Mouse (Mus musculus) left cerebral cortex, adult 2 months (tissue): ENCODE measurements at regions not wholly inside any gene's neighbourhood (a gene's known extent, or its start where the extent isn't known, plus 50 kb on each side); places are given as distances from the start of the nearest gene placed in this dataset.
A peak's percentile ranks its signal among the peaks of the same experiment; 100 is the strongest.
"Not testable (repeated sequence)": the region's sequence is repeated elsewhere in the genome, so short reads cannot be mapped to it uniquely, and the experiment has no call there.

Source experiments
- DNase-seq, 2 experiments: peaks; one replicate each; pipeline ENCODE4 v3.0.0; 2021 to 2022; ENCODE audit warnings: low spot score in 2 of 2, mixed read lengths in 1 of 2; ENCODE audit errors: extremely low spot score in 1 of 2
- H3K27ac ChIP-seq: fragments of 200-600 bp; 2 replicates; pipeline ENCODE4 v1.8.1; 2022
- H3K4me3 ChIP-seq: fragments of 200-600 bp; 2 replicates; pipeline ENCODE4 v1.8.1; 2022
- CTCF ChIP-seq: fragments of 200-600 bp; IDR thresholded peaks from 2 replicates; pipeline ENCODE4 v1.8.1; 2022; ENCODE audit warnings: antibody characterized with exemption, mild to moderate bottlenecking, moderate library complexity
- intact Hi-C: fragments of 180-260 bp; cut with DNase I; formaldehyde crosslinking; loops from one replicate; pipeline ENCODE4 v1.15.1; 2025

DNA sequence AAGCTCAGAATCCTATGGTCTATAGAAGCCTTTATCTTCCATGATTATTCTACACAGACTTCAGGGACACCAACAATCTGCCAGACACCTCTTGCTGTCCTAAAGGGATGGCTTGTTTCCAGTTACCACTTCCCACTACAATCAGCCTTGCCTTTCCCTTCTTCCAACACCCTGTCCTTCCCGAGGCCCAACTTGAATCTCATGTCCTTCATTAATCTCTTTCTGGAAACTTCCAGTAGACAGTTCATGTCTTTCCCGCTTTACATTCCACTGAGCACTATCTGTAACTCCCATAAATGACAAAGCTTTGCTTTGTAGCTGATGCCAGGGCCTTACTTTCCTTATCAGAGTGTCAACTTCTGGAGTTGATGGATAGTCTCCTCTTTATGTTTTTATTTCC is 138.5 kb downstream of the Rdh14 start:
- DNase-seq, result no peak
- Histone ChIP-seq H3K27ac (no peak overlapping the region), H3K4me3 (no peak overlapping the region)
- intact Hi-C loops, result no loop called here
- no peak for TF ChIP-seq CTCF

DNA sequence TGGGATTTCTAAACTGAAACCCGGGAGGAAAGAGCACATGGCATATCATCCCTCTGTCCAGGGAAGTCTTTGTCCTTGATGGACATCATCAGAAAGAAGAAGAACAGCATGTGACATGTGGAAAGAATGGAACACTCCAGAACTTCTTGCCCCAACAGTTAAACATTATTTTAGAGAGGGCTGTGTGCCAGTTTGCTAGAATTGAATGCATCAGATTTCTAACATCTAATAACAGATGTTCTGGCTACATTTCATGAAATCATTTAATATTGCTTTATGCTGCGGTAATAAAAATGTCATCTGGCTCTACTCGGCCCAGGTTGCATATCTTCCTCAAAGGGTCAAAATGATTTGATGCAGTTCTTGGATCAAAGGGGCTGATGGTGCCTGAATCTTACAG is 140.4 kb downstream of the Rdh14 start:
- no peak for DNase-seq
- intact Hi-C loops, result loop anchor here (10.0 kb wide), 1 partner anchor 1276 kb away; no protein-coding TSS in a partner anchor
- H3K27ac ChIP-seq, result no peak overlapping the region
- no peak for TF ChIP-seq CTCF
- no peak overlapping the region for H3K4me3 ChIP-seq

DNA sequence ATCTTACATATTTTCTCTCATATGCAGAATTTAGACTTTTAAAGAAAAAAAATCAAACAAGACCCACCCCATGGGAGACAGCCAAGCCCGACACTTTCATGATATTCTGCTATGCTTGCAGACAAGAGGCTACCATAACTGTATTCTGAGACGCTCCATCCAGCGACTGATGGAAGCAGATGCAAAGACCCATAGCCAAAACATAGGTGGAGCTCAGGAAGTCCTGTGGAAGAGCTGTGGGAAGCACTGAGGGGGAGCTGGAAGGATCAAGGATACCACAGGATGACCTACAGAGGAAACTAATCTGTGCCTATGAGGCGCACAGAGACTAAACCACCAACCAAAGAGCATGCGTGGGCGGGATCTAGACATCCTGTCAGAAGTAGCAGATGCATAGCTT is 143.4 kb downstream of the Rdh14 start:
- DNase-seq, result no peak
- TF ChIP-seq CTCF, result no peak
- intact Hi-C loops, result loop anchor here (10.0 kb wide), 1 partner anchor 1279 kb away; no protein-coding TSS in a partner anchor
- Histone ChIP-seq H3K27ac (no peak overlapping the region), H3K4me3 (no peak overlapping the region)

DNA sequence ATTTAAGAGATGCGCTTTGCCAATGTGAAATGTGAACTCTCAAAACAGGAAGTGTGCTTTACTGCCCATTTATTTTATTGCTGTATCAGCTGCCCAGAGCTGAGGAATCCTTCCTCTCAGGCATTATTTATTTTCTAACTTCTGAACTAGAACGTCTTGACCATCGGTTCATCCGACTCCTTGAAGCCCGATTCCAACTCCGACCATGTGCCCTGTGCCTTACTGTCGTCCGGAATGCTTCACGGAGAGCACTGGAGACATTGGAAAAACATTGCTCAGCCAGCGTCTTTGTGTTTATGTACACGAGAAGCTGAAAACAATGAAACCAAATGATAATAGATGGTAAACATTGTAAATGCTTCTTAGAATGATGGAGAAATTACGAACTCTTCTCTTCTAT is 145.7 kb downstream of the Rdh14 start:
- Histone ChIP-seq H3K4me3 (no peak overlapping the region), H3K27ac (no peak overlapping the region)
- no peak for TF ChIP-seq CTCF
- DNase-seq, result no peak
- intact Hi-C loops, result loop anchor here (2.0 to 10.0 kb wide), 3 partner anchors 964 to 1483 kb away; partner anchors contain the start of gene Osr1

DNA sequence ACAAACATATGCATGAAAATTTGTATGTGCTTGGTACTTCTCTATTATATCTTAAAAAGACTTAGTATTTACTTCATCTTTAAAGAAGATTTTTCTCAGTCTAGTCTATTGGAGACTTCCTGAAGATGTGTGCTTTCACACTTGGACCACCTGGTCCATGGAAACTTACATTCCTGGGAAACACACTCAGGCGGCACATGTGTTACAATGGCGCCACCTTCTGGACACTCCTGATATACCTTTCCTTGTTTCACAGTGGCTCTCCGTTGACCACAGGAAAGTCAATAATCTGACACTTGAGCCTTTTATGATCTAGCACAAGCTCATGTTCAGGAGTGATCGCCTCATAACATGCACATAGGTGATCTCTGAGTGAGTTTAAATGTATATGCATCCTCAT is 146.5 kb downstream of the Rdh14 start:
- peak; percentile 82 for TF ChIP-seq CTCF
- intact Hi-C loops, result loop anchor here (2.0 to 10.0 kb wide), 3 partner anchors 965 to 1484 kb away; partner anchors contain the start of gene Osr1

DNA sequence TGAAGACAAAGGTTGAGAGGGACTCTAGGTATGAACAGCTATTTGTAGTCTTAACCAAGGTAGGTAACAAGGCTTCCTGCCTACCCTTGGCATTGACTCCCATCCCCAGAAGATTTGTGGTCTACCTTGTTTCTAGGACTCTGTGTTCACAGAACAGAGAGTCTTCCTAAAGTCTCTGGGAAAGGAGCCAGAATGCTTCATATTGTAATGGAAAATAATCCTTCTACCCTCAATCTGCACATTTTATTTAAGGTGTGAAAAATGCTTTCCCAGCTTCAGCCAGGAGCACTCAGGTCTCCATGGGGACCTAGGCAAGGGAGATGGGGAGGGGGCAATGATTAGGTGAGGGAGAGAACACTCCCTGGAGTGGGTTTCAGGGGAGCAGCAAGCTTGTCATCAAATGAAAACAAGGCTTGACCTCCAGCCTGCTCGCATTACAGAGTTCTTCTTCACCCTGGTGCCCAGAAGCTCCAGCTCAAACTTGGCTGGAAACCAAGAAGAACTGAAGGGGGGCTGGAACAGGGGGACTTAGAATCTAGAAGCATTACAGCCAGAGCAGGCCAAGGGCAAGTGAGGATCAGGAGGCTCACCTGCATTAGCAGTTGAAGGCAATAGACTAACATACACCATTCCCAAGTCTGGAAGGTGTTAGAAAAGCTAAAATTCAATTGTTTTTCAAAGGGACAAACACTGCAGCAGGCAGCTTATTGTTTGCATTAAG is 159.1 kb downstream of the Rdh14 start:
- intact Hi-C loops, result no loop called here

More for the DNA sequence above, 146.5 kb downstream of the Rdh14 start:
- Histone ChIP-seq H3K4me3 (no peak overlapping the region), H3K27ac (no peak overlapping the region)
- peak; percentile 48 to 68 for DNase-seq

DNA sequence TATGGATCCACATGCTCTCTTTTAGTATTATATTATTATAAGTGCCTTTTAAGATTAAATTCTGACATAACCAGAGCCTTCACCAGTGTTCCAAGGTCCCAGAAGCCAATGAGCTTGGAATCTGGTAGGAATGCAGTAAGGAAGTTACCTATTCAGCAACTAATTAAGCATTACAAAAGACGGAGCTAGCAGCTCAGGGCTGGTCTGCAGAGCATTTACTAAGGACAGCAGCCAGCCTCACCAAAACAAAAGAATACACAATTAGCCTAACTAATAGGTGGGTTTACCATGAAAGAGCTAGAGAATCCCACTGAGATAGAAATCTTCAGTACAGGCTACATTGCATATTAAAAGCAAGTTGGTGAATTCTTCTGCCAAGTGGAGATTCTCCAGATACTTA is 164.1 kb downstream of the Rdh14 start:
- H3K27ac ChIP-seq, H3K4me3 ChIP-seq, DNase-seq, intact Hi-C loops: not testable (repeated sequence)

More for the DNA sequence above, 159.1 kb downstream of the Rdh14 start:
- DNase-seq, result no peak
- Histone ChIP-seq H3K4me3 (no peak overlapping the region), H3K27ac (no peak overlapping the region)
- no peak for TF ChIP-seq CTCF

DNA sequence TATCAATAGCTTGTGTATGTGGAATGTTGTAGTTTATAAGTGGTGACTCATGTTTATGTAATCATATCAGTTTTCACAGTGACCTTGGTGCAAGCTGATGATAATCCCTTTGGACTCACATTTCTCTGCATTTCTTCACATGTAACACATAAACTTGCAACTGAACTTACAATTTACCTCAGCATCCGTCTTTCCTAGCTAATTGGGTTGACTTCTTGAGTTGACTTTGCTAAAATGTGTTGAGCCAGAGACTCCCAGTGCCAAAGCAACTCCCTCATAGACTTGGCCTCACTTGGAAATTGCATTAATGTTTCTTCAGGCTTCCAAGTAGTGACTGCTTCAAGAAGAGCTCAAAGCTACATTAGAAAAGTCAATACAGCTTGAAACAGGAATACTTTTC is 172.4 kb downstream of the Rdh14 start:
- no peak for TF ChIP-seq CTCF
- intact Hi-C loops, result no loop called here
- H3K4me3 ChIP-seq, result no peak overlapping the region
- no peak overlapping the region for H3K27ac ChIP-seq
- DNase-seq, result no peak

DNA sequence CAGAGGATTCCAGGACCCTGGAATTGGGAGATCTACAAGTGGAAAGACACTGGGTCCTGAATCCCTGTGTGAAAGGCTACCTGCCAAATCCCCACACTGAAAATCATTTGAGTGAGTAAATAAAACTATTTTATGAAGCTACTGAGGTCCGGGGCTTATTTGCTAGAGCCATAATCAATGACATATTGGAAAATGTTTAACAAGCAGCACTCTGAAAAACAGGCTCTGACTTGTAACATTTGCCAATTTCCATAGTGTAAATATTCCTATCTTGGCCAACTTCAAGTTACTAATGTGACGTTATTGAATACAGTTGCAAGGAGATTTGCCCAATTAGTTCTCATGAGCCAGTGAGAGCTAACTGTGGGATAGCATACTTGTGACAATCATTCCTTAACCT is 177.3 kb downstream of the Rdh14 start:
- intact Hi-C loops, result no loop called here
- no peak for TF ChIP-seq CTCF
- H3K27ac ChIP-seq, result no peak overlapping the region
- no peak overlapping the region for H3K4me3 ChIP-seq
- DNase-seq, result no peak

DNA sequence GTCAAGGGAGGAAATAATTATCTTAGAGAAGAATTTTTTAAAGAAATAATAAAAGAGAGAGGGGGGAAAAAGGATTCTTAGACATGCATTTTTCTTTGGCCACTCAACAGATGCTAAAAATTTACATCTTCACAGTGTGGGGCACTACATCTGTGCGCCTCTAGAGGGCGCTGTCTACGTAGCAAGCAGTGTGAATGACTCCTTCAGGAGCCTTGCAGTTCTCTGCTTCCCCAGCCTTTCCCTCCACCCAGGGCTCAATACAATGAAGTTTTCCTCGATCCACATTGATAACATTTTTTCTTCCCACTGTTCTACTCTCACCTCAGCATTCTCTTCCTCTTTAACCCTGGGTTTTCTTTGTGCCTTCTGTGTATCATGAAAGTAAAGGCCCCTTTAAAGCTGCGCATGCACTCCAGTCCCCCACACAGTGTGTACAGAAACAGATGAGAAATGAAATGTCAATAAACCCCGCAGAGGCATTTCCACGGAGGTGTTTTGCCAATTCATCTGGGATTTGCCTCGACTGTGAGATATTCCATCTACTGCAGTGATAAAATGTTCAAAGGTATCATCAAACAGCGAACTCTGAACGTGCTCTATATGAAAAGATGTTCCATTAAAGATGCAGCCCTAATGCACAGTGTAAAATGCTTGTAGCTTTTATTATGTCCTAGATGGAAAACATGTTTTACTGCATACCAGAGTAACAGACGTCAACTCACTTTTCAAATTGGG is 181.2 kb downstream of the Rdh14 start:
- Histone ChIP-seq H3K4me3 (no peak overlapping the region), H3K27ac (no peak overlapping the region)
- TF ChIP-seq CTCF, result peak; percentile 53
- intact Hi-C loops, result no loop called here
- DNase-seq, result no peak

DNA sequence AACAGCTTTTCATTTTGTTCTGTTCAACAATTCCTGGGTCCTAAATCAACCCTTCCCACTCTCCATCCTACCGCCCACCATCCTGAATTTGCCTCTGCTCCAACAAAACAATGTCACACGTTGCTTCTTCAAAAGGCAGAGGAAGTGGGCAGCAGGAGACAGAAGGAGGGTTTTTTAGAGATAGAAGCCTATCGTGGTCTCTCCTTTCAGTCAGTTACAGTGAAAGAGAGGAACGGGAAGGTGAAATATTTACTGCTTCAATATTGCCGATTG is 181.7 kb downstream of the Rdh14 start:
- no peak overlapping the region for H3K4me3 ChIP-seq
- intact Hi-C loops, result no loop called here
- DNase-seq, result no peak
- TF ChIP-seq CTCF, result no peak
- H3K27ac ChIP-seq, result no peak overlapping the region

DNA sequence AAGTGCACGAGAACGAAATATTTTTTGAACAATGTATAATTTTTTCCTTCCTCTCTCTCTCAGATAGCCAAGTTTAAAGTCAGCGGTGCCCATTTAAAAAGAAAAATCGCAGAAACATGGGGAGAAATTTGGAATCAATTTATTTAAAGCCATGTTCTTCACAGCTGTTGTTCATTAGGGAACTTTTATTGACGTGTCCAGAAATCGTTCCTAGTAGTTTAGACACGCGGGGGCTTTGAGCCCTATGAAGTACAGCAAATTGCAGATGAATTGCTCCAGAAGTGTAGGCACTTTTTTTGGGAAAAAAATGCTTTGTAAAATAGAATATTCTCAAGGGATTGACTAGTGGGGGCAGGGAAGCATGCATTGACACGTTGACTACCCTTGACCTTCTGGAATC is 182.8 kb downstream of the Rdh14 start:
- no peak for TF ChIP-seq CTCF
- H3K27ac ChIP-seq, result no peak overlapping the region
- intact Hi-C loops, result no loop called here
- H3K4me3 ChIP-seq, result no peak overlapping the region
- no peak for DNase-seq
